Mouse (Mus musculus) intestine, embryonic 16.5 days (tissue): Measurements from ENCODE around the gene Tmem266. TPM values are rescaled to one million over a fixed set of nuclear protein-coding genes. Genes with fewer than 3 reads are reported as not detected.

Source experiments
- ATAC-seq: fragments of 200-750 bp; cut with Nextera tagmentation; 2 replicates; pipeline ENCODE4 v1.8.0; 2017; ENCODE audit warnings: moderate TSS enrichment, moderate library complexity
- H3K27ac ChIP-seq: fragments of 300-500 bp; sonication (generic); 2 replicates; pipeline ENCODE4 v1.5.1; 2014; ENCODE audit warnings: mild to moderate bottlenecking, low read length
- H3K27me3 ChIP-seq: fragments of 300-500 bp; sonication (generic); replicated peaks from 2 replicates; pipeline ENCODE4 v1.6.1; 2014; ENCODE audit warnings: low read length, control low read depth, mixed read lengths; ENCODE audit not compliant: control insufficient read depth, insufficient read depth
- H3K36me3 ChIP-seq: fragments of 300-500 bp; sonication (generic); 2 replicates; pipeline ENCODE4 v1.6.1; 2014; ENCODE audit warnings: low read length, control low read depth; ENCODE audit not compliant: control insufficient read depth, insufficient read depth
- H3K4me1 ChIP-seq: fragments of 300-500 bp; sonication (generic); 2 replicates; pipeline ENCODE4 v1.6.1; 2014; ENCODE audit warnings: low read length, control low read depth, mixed read lengths; ENCODE audit not compliant: control insufficient read depth, insufficient read depth
- H3K4me2 ChIP-seq: fragments of 300-500 bp; sonication (generic); 2 replicates; pipeline ENCODE4 v1.6.1; 2014; ENCODE audit warnings: low read depth, low read length, control low read depth
- H3K4me3 ChIP-seq: fragments of 300-500 bp; sonication (generic); 2 replicates; pipeline ENCODE4 v1.5.1; 2014; ENCODE audit warnings: mild to moderate bottlenecking, low read length
- H3K9ac ChIP-seq: fragments of 300-500 bp; sonication (generic); 2 replicates; pipeline ENCODE4 v1.6.1; 2014; ENCODE audit warnings: low read depth, low read length
- H3K9me3 ChIP-seq: fragments of 300-500 bp; sonication (generic); 2 replicates; pipeline ENCODE4 v1.6.1; 2016; ENCODE audit warnings: low read length, control low read depth; ENCODE audit not compliant: control insufficient read depth
- WGBS: fragments of 180-500 bp; shearing (Covaris S2); extraction: QIAGEN DNeasy Blood & Tissue Kit; methylation state at CpG from one replicate; pipeline ENCODE4 v1.1.7; 2014; 5-methylcytosine and 5-hydroxymethylcytosine counted together
- polyA plus RNA-seq: library from polyadenylated mRNA; unstranded; fragments of >200 nt; fragmentation: Nextera tagmentation; extraction: Ambion mirVana; gene quantifications from 2 replicates; pipeline ENCODE4 v1.2.1, GENCODE M21; 2015

Tmem266 gene
- polyA plus RNA-seq, 1 experiment from 2014 or later = 0.93 TPM

- Histone ChIP-seq H3K36me3 (peaks cover 3% of the 10 kb centered on the region; the same call in 1 of the 2 replicates), H3K9ac (no peak overlapping the region), H3K27ac (no peak overlapping the region), H3K4me3 (no peak overlapping the region), H3K4me1 (no peaks in the 10 kb centered on the region), H3K27me3 (no peaks in the 10 kb centered on the region), H3K9me3 (no peaks in the 10 kb centered on the region), H3K4me2 (no peak overlapping the region)
- no peak for ATAC-seq
- WGBS = 89% methylated on average over 5 of the region's 5 CpGs
These were observed 126.7 kb downstream of the Tmem266 start for GRCm38 (mm10) chr9:55453366-55453765.

- Histone ChIP-seq H3K9me3 (no peaks in the 10 kb centered on the region), H3K27me3 (no peaks in the 10 kb centered on the region), H3K27ac (no peak overlapping the region), H3K4me1 (no peaks in the 10 kb centered on the region), H3K4me2 (no peak overlapping the region), H3K36me3 (no peaks in the 10 kb centered on the region), H3K4me3 (no peak overlapping the region), H3K9ac (no peak overlapping the region)
- no peak for ATAC-seq
- 48% methylated on average over 1 of the region's 1 CpGs for WGBS
These were observed 141.7 kb downstream of the Tmem266 start for GRCm38 (mm10) chr9:55468397-55468796.

GRCm38 (mm10) chr9:55476084-55476483 lies 149.4 kb downstream of the Tmem266 start:
- H3K36me3 ChIP-seq = no peaks in the 10 kb centered on the region
- WGBS = 66% methylated on average over 1 of the region's 1 CpGs
- ATAC-seq = no peak

GRCm38 (mm10) chr9:55478699-55479098 lies 152.0 kb downstream of the Tmem266 start:
- Histone ChIP-seq H3K27ac (no peak overlapping the region), H3K27me3 (no peaks in the 10 kb centered on the region), H3K4me3 (no peak overlapping the region), H3K4me2 (no peak overlapping the region), H3K36me3 (no peaks in the 10 kb centered on the region), H3K9me3 (no peaks in the 10 kb centered on the region), H3K4me1 (no peaks in the 10 kb centered on the region), H3K9ac (no peak overlapping the region)
- no peak for ATAC-seq

More at GRCm38 (mm10) chr9:55476084-55476483, 149.4 kb downstream of the Tmem266 start:
- Histone ChIP-seq H3K9ac (no peak overlapping the region), H3K4me2 (no peak overlapping the region), H3K4me1 (no peaks in the 10 kb centered on the region), H3K9me3 (no peaks in the 10 kb centered on the region), H3K4me3 (no peak overlapping the region), H3K27me3 (no peaks in the 10 kb centered on the region), H3K27ac (no peak overlapping the region)

GRCm38 (mm10) chr9:55482116-55482515 lies 155.4 kb downstream of the Tmem266 start:
- H3K27me3 ChIP-seq = no peaks in the 10 kb centered on the region
- no peak overlapping the region for H3K4me3 ChIP-seq
- WGBS = 60% methylated on average over 2 of the region's 2 CpGs
- no peak overlapping the region for H3K27ac ChIP-seq
- H3K36me3 ChIP-seq = no peaks in the 10 kb centered on the region
- no peak for ATAC-seq
- H3K4me1 ChIP-seq = no peaks in the 10 kb centered on the region
- H3K9me3 ChIP-seq = no peaks in the 10 kb centered on the region
- H3K4me2 ChIP-seq = no peak overlapping the region
- H3K9ac ChIP-seq = no peak overlapping the region

Other genes with a start within 250 kb of the Tmem266 start
- 10.6 and 12.2 TPM in 2 replicates for gene Ube2q2, start 178.1 kb upstream of the Tmem266 start, polyA plus RNA-seq
- gene Fbxo22, start 118.0 kb upstream of the Tmem266 start, polyA plus RNA-seq = 55.3 and 61.0 TPM in 2 replicates
- gene Nrg4, start 69 bp upstream of the Tmem266 start, polyA plus RNA-seq = 0.88 and 1.2 TPM in 2 replicates
- 347 and 353 TPM in 2 replicates for gene Etfa, start 185.3 kb downstream of the Tmem266 start, polyA plus RNA-seq
- gene Isl2, start 211.8 kb downstream of the Tmem266 start, polyA plus RNA-seq = 2.6 and 2.8 TPM in 2 replicates